Mouse (Mus musculus) kidney, adult 2 months (tissue): ENCODE data around the gene Sept9.

Experiments used
- CTCF ChIP-seq: fragments of 200-500 bp; conservative IDR thresholded peaks from 2 replicates; pipeline ENCODE4 v1.5.1; 2011; ENCODE audit warnings: low read depth, mild to moderate bottlenecking, control low read depth, low read length, moderate library complexity, mixed read lengths; ENCODE audit not compliant: insufficient read depth, insufficient read length
- POLR2A ChIP-seq: fragments of 200-500 bp; IDR thresholded peaks from one replicate; pipeline ENCODE4 v1.6.1; 2011; ENCODE audit warnings: low read depth, low read length, control low read depth

GRCm38 (mm10) chr11:117256088-117256487 is 56.6 kb downstream of the Sept9 start:
- TF ChIP-seq CTCF = no peak
- TF ChIP-seq POLR2A = no peak
